Mouse (Mus musculus): ENCODE results near the gene Adipor1. TPM values are rescaled to one million over a fixed set of nuclear protein-coding genes. Genes with fewer than 3 reads are reported as not detected.
"Not testable (repeated sequence)": the region's sequence is repeated elsewhere in the genome, so short reads cannot be mapped to it uniquely, and the experiment has no call there.

Gene Adipor1
- total RNA-seq, 2 experiments from 2014 or later, result 432 to 446 TPM

GRCm38 (mm10) chr1:134418414-134418975, 3.3 kb downstream of the Adipor1 start:
- no peak for ATAC-seq (replicated peaks; ENCODE audit: low FRiP score, poor library complexity, severe bottlenecking)

- ATAC-seq (replicated peaks; ENCODE audit: low FRiP score, poor library complexity, severe bottlenecking), result no peak
Observed at GRCm38 (mm10) chr1:134419176-134419575, 4.0 kb downstream of the Adipor1 start.

DNA sequence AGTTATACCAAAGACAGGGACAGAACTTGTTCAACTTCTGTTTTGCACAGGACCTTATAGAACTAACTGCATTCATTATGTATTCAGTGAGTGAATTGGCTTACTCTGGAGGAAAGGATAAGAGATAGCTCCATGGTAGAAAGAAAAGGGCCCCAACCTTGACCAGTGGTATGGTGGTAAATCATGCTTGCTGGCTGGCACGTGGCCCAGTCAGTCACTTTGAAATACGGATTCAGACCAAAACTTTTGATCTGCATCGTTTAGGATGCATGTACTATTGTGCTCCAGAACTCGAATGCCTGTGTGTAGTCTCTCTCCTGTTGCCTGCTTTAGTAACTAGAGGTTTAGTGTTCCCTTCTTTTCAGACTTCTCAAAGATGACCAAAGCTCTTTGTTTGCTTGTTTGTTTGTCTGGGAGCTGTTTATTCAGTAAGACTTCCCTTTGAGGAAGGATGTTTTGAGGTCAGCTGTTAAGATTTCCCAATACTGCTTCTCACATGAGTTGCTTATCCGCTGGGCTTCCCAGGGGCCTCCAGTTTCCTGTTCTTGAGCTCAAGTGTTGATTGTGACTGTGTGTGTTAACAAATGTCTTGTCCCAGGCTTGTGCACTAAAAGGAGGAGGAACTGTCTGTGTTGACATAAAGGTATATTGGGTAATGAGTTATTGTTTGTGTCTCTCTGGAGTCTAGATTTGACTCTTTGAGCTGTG, 4.7 kb downstream of the Adipor1 start:
- no peak for ATAC-seq (replicated peaks; ENCODE audit: low FRiP score, poor library complexity, severe bottlenecking)

DNA sequence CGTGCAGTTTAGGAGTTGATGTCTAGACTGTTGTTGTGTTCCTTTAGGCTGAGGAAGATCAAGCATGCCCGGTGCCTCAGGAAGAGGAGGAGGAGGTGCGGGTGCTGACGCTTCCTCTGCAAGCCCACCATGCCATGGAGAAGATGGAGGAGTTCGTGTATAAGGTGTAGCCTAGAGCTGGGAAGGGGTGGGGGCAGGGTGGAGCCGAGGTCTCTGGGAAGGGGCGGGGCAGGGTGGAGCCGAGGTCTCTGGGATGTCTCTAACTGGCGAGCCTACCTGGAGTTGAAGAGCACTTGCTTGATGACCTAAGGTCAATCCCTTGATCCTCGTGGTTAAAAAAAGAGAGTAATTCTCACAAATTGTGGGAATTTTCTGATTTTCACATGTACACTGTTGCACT, 8.7 kb downstream of the Adipor1 start:
- ATAC-seq (replicated peaks; ENCODE audit: low FRiP score, poor library complexity, severe bottlenecking), result peak; percentile 62

GRCm38 (mm10) chr1:134426289-134426688, 11.1 kb downstream of the Adipor1 start:
- peak; percentile 92 for ATAC-seq (replicated peaks; ENCODE audit: low FRiP score, poor library complexity, severe bottlenecking)

DNA sequence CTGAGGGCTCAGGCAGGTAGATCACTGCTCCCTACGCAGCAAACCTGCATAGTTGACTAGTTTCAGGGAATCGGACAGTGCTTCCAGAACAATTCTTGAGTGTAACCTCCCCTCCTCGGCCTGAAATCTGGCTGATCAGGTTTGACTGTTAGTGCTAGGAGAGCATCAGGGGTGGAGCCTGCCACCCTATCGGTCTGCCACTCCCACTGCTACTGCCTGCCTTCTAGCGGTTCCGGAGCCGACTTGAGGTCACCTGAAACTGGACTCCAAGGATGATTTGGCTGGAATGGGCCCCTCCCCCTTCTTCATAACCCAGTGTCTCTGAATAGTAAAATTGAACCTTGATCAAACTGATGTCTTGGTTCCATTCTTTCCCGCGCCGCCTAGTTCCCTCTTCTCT, 17.8 kb downstream of the Adipor1 start:
- ATAC-seq (replicated peaks; ENCODE audit: low FRiP score, poor library complexity, severe bottlenecking), result no peak

DNA sequence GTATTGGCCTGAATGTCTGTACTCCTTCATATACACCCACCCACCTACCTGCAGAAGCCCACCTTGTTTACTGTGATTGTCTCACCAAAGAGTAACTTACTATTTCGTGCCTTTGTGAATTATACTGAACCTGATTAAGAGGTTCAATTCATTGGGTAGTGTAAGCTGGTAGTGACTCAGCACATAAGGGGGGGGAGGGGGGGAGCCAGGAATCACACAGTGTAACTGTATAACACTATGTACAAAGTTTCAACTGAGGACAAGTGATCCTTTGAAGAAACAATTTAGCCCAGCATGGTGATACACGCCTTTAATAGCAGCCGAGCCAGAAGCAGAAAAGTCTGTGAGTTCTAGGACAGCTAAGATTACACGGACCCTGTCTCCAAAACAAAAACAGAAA, 18.3 kb downstream of the Adipor1 start:
- no peak for ATAC-seq (replicated peaks; ENCODE audit: low FRiP score, poor library complexity, severe bottlenecking)

DNA sequence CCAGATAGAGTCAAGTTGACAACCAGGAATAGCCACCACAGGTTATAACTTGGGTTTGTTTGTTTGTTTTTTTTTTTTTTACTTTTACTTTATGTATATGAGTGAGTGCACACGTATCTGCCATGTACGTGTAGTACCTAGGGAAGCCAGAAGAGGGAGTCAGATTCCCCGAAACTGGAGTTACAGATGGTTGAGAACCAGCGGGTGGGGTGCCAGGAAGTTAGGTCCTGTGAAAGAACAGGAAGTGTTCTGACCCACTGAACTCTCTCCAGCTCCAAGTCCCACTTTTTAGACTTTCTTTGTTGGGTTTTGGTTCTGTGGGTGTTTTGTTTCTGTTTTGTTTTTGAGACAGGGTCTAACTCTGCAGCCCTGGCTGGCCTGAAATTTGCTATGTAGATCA, 20.2 kb downstream of the Adipor1 start:
- ATAC-seq (replicated peaks; ENCODE audit: low FRiP score, poor library complexity, severe bottlenecking), result peak; percentile 85

DNA sequence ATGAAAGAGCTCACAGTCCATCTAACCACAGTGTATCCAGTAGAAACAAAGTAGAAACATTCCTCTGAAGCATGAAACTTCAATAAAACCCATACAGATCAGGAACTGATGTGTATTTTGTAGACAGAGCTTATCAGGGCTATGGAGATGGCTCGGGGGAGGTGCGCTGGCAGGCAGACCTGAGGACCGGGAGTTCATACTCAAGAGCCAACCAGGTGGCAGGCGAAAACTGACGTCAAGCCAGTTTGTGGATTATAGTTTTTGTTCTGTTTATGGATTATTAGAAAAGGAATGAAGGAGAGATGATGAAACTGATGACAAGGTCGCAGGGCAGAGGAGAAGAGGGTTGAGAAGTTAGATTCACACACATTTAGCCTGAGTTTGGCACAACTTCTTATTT, 25.3 kb downstream of the Adipor1 start:
- ATAC-seq (replicated peaks; ENCODE audit: low FRiP score, poor library complexity, severe bottlenecking), result no peak

DNA sequence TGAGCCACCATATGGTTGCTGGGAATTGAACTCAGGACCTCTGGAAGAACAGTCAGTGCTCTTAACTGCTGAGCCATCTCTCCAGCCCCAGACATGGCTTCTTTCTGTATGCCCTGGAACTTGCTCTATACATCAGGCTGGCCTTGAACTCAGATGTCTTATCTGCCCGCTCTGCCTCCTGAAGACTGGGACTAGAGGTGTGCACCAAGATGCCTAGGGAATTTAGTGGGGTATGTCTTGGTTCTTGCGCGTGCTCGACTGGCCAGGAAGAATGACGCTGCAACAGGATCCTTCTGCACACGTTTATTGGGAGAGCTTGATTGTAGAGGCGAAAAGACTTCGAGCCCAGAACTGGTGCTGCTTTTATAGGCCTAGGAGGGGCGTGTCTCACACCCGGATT, 26.6 kb downstream of the Adipor1 start:
- not testable (repeated sequence) for ATAC-seq (replicated peaks; ENCODE audit: low FRiP score, poor library complexity, severe bottlenecking)

DNA sequence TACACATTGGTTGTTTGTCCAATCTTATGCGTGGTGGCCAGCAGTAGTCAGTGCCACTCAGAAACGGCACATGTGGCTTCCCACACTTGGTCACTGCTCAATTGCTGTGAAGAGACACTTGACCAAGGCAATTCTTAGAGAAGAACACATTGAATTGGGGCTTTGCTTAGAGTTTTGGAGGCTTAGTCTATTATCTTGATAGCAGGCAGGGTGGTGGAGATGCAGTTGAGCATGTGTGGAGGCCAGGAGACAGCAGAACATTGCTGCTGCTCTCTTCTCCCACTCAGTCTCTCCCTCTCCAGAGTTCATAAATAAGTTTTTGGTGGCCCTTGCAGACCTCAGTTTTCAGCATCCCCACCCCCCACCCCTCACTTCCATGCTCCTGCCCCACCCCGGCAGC, 27.2 kb downstream of the Adipor1 start:
- 0 out of 2 replicates have a peak, but pooled peaks have one; percentile 9 for ATAC-seq (replicated peaks; ENCODE audit: low FRiP score, poor library complexity, severe bottlenecking)

DNA sequence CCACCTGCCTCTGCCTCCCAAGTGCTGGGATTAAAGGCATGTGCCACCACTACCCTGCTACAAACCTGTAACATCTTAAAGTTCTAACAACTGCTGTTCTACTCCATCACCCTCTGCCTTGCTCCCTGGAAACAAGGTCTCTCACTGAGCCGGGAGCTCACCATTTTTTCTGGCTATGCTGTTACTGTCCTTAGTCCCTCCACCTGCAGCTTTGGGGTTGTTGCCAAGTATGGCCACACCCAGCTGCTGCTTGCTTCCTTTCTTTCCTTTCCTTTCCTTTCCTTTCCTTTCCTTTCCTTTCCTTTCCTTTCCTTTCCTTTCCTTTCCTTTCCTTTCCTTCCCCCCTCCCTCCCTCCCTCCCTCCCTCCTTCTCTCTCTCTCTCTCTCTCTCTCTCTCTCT, 28.1 kb downstream of the Adipor1 start:
- ATAC-seq (replicated peaks; ENCODE audit: low FRiP score, poor library complexity, severe bottlenecking), result 0 out of 2 replicates have a peak, but pooled peaks have one; percentile 62

DNA sequence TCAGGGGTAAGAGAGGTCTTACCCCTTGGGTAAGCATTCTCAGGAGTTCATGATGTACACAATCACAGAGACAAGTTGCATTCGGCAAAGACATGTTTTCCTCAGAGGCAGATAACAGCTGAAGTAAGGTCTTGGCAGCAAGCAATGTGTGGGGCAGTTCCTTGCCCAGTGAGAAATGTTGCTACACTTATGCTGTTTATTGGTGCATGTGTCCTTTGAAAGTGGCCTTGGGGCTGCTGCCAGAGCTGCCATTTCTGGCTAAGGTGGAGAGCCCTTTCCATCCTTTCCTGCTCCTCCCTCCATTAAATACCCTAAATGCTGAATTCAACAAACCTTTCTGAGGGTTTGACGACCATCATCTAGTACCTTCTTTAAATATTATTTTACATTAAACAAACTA, 30.2 kb downstream of the Adipor1 start:
- ATAC-seq (replicated peaks; ENCODE audit: low FRiP score, poor library complexity, severe bottlenecking), result no peak

DNA sequence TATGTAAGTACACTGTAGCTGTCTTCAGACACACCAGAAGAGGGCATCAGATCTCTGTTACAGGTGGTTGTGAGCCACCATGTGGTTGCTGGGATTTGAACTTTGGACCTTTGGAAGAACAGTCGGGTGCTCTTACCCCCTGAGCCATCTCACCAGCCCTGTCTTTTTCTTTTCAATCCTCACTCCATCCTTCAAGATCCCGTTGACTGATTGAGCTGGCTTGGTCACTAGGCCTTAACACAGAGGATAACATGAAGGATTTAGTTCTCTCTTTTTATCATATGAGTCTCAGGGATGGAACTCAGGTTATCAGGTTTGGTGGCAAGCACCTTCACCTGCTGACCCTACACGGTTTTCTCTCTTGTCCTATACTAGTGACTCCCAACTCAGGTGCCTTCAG, 33.4 kb downstream of the Adipor1 start:
- not testable (repeated sequence) for ATAC-seq (replicated peaks; ENCODE audit: low FRiP score, poor library complexity, severe bottlenecking)

DNA sequence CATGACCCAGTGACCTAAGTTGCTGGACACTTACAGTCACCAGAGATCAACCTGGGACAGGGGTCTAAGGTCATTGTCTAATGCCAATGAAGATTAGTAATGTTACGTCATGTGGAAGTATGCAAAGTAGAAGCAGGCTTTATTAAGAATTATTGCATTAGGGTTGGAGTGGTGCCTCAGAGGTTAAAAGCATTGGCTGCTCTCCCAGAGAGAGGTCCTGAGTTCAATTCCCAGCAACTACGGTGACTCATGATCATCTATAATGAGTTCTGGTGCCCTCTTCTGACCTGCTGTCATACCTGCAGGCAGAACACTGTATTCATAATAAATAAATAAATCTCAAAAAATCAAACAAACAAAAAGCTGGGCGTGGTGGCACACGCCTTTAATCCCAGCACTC, 35.0 kb downstream of the Adipor1 start:
- no peak for ATAC-seq (replicated peaks; ENCODE audit: low FRiP score, poor library complexity, severe bottlenecking)

- peak; percentile 68 for ATAC-seq (replicated peaks; ENCODE audit: low FRiP score, poor library complexity, severe bottlenecking)
Observed at GRCm38 (mm10) chr1:134450986-134451385, 35.8 kb downstream of the Adipor1 start.

DNA sequence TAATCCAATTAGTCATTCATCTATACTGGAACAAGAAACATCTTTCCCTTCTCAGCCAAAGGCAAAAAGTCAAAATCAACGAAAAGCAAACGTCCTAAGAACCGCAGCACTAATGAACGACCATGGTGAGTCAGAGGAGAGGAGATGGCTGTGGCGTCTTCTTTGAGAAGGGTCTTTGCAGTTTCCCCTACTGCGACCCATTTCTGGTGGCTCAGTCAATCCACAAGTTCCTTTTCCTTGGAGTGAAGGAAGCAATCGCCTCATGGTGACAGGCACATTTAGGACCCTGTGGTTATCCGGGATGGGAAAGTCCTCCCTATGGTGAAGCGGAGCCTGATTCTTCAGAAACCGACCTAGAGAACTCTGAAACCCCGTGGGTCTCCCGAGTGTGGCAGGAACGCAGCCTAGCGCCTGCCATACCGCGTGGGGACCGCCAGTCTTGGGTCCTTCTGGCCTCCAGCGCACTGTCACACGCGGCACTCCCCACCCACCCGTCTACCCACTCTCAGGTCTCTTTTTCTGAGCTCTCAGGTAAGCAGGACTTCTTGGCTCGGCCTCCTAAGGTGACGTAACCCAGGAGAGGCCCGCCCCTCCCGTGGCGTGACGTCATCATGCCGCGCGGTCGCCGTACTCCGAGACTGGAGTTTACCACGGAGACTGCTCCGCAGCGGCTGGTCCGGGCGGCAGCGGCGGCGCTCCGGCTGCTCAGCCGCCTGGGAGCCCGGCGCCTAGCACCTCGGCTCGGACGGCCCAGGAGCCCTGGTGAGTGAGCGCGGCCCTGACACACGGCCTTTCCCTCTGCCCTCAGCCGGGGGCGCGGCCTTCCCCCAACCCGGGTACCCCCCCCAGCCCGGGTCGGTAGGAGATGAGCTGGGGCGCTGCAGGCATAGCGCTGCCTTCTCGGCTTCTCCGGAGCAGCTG, 40.0 kb downstream of the Adipor1 start, which contains the start of gene Klhl12:
Klhl12 (plus strand) TSS at position 628 of the 921 bp plus-strand sequence.
- peak; percentile 85 for ATAC-seq (replicated peaks; ENCODE audit: low FRiP score, poor library complexity, severe bottlenecking)

GRCm38 (mm10) chr1:134456060-134456459, 40.9 kb downstream of the Adipor1 start:
- ATAC-seq (replicated peaks; ENCODE audit: low FRiP score, poor library complexity, severe bottlenecking), result no peak

DNA sequence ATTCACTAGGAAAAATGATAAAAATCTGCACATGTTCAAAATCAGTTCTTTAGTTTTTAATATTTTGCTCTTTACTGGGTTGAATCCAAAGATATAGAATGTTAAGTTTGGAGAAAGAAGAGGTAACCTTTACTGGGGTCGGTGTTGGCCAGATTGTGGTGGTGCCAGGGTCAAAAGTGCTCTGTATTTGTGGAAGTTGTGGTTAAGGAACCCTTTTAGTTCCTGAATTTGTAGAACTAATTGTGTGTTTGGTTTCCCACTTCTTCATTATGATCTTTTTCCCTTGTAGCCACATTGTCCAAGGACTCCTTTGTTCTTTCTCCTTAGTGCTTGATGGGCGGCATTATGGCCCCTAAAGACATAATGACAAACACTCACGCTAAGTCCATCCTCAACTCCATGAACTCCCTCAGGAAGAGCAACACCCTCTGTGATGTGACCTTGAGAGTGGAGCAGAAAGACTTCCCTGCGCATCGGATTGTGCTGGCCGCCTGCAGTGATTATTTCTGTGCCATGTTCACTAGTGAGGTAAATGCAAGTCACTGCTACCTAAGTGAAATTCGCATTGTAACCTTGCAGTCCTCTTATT, 43.1 kb downstream of the Adipor1 start:
- no peak for ATAC-seq (replicated peaks; ENCODE audit: low FRiP score, poor library complexity, severe bottlenecking)

Measured in erythroblast, adult 5-6 weeks (primary cell).